Mouse (Mus musculus) layer of hippocampus, adult 2 months (tissue): ENCODE results near the gene Ly6g6e. TPM values are rescaled to one million over a fixed set of nuclear protein-coding genes. Genes with fewer than 3 reads are reported as not detected.

Experiments used
- DNase-seq, 2 experiments: peaks; one replicate each; pipeline ENCODE4 v3.0.0; 2022; ENCODE audit warnings: low spot score in 2 of 2
- H3K27ac ChIP-seq: fragments of 200-600 bp; 2 replicates; pipeline ENCODE4 v1.8.1; 2022
- H3K4me3 ChIP-seq: fragments of 200-600 bp; 2 replicates; pipeline ENCODE4 v1.8.1; 2022; ENCODE audit warnings: mild to moderate bottlenecking
- CTCF ChIP-seq: fragments of 200-600 bp; conservative IDR thresholded peaks from 2 replicates; pipeline ENCODE4 v1.8.1; 2022; ENCODE audit warnings: antibody characterized with exemption, mild to moderate bottlenecking, moderate library complexity
- total RNA-seq, 2 experiments: library from RNA; stranded (reverse); gene quantifications; 2 replicates each; pipeline ENCODE4 v1.2.3; 2021

Gene Ly6g6e
- total RNA-seq, 2 experiments from 2014 or later, result 2.5 to 3.5 TPM

- TF ChIP-seq CTCF, result no peak
- no peak for DNase-seq
- Histone ChIP-seq H3K27ac (peak overlapping the region; percentile 92), H3K4me3 (peak overlapping the region; percentile 74)
Observed at GRCm38 (mm10) chr17:35125578-35125977, 48.9 kb downstream of the Ly6g6e start.

- TF ChIP-seq CTCF, result no peak
- peak; percentile 69 to 74 for DNase-seq
- H3K27ac ChIP-seq, result peak within 1 kb of the TSS; percentile 92
- peak within 1 kb of the TSS; percentile 74 for H3K4me3 ChIP-seq
Observed at GRCm38 (mm10) chr17:35126206-35126611, 49.5 kb downstream of the Ly6g6e start, which contains the start of gene D17H6S53E. TSS of gene D17H6S53E (plus strand) at chr17:35126373.

- Histone ChIP-seq H3K27ac (peak overlapping the region; percentile 92; the same call in 1 of the 2 replicates), H3K4me3 (peak overlapping the region; percentile 74)
- no peak for DNase-seq
- TF ChIP-seq CTCF, result no peak
Observed at GRCm38 (mm10) chr17:35127017-35127416, 50.3 kb downstream of the Ly6g6e start.

Other genes starting within 250 kb of the Ly6g6e start
- 10 to 100 TPM; 55.5 to 61.3 TPM for gene Stk19, start 240.0 kb upstream of the Ly6g6e start, total RNA-seq
- 10 to 100 TPM; 39.7 to 42.3 TPM for gene Dxo, start 239.9 kb upstream of the Ly6g6e start, total RNA-seq
- 10 to 100 TPM; 75.1 to 78.3 TPM for gene Skiv2l, start 226.7 kb upstream of the Ly6g6e start, total RNA-seq
- 10 to 100 TPM; 34.9 to 38.1 TPM for gene Nelfe, start 226.5 kb upstream of the Ly6g6e start, total RNA-seq
- not detected for gene Cfb, start 214.4 kb upstream of the Ly6g6e start, total RNA-seq
- 1 to 10 TPM; 7.5 to 9.0 TPM for gene Zbtb12, start 197.4 kb upstream of the Ly6g6e start, total RNA-seq
- not detected for gene Gm20547, start 194.9 kb upstream of the Ly6g6e start, total RNA-seq
- 1 to 10 TPM; 1.1 to 1.8 TPM for gene C2, start 178.6 kb upstream of the Ly6g6e start, total RNA-seq
- gene Ehmt2, start 178.4 kb upstream of the Ly6g6e start, total RNA-seq, result 100 to 1,000 TPM; 181 to 190 TPM
- under 1 TPM in 1 of 2 experiments, not detected in 1; 0.29 TPM for gene Slc44a4, start 162.4 kb upstream of the Ly6g6e start, total RNA-seq
- 10 to 100 TPM; 39.4 to 43.1 TPM for gene Neu1, start 145.6 kb upstream of the Ly6g6e start, total RNA-seq
- gene Hspa1b, start 117.7 kb upstream of the Ly6g6e start, total RNA-seq, result 10 to 100 TPM; 21.4 to 24.7 TPM
- not detected for gene Gm20481, start 107.0 kb upstream of the Ly6g6e start, total RNA-seq
- 10 to 100 TPM; 16.9 to 18.1 TPM for gene Hspa1a, start 104.7 kb upstream of the Ly6g6e start, total RNA-seq
- under 1 TPM; 0.44 to 0.49 TPM for gene Hspa1l, start 104.2 kb upstream of the Ly6g6e start, total RNA-seq
- 10 to 100 TPM; 15.9 to 21.8 TPM for gene Lsm2, start 95.0 kb upstream of the Ly6g6e start, total RNA-seq
- gene Vars, start 75.9 kb upstream of the Ly6g6e start, total RNA-seq, result 10 to 100 TPM; 48.2 to 55.1 TPM
- under 1 TPM; 0.20 to 0.26 TPM for gene Vwa7, start 60.3 kb upstream of the Ly6g6e start, total RNA-seq
- gene Sapcd1, start 48.9 kb upstream of the Ly6g6e start, total RNA-seq, result under 1 TPM in 1 of 2 experiments, not detected in 1; 0.67 TPM
- 1 to 10 TPM in 1 of 2 experiments, under 1 TPM in 1; 0.26 to 1.1 TPM for gene Msh5, start 30.2 kb upstream of the Ly6g6e start, total RNA-seq
- 1 to 10 TPM; 9.2 to 9.6 TPM for gene Clic1, start 26.9 kb upstream of the Ly6g6e start, total RNA-seq
- 10 to 100 TPM; 13.7 to 15.8 TPM for gene Ddah2, start 17.9 kb upstream of the Ly6g6e start, total RNA-seq
- gene Ly6g6c, start 11.5 kb upstream of the Ly6g6e start, total RNA-seq, result not detected
- not detected for gene Mpig6b, start 10.7 kb upstream of the Ly6g6e start, total RNA-seq
- gene Ly6g6d, start 1.2 kb downstream of the Ly6g6e start, total RNA-seq, result 1 to 10 TPM; 1.1 TPM
- gene Ly6g6f, start 8.7 kb downstream of the Ly6g6e start, total RNA-seq, result under 1 TPM in 1 of 2 experiments, not detected in 1; 0.52 TPM
- 100 to 1,000 TPM; 110 to 113 TPM for gene Abhd16a, start 12.4 kb downstream of the Ly6g6e start, total RNA-seq
- gene Ly6g5c, start 31.4 kb downstream of the Ly6g6e start, total RNA-seq, result not detected
- gene Ly6g5b, start 38.5 kb downstream of the Ly6g6e start, total RNA-seq, result under 1 TPM in 1 of 2 experiments, not detected in 1; 0.54 TPM
- 10 to 100 TPM; 15.0 to 15.9 TPM for gene Gpank1, start 44.6 kb downstream of the Ly6g6e start, total RNA-seq
- 100 to 1,000 TPM; 170 to 178 TPM for gene Csnk2b, start 45.2 kb downstream of the Ly6g6e start, total RNA-seq
- gene D17H6S53E, start 49.5 kb downstream of the Ly6g6e start, total RNA-seq, result 10 to 100 TPM; 25.2 to 29.3 TPM
- under 1 TPM; 0.37 to 0.49 TPM for gene Apom, start 55.1 kb downstream of the Ly6g6e start, total RNA-seq
- gene Bag6, start 58.3 kb downstream of the Ly6g6e start, total RNA-seq, result 100 to 1,000 TPM; 320 to 334 TPM
- 100 to 1,000 TPM; 339 to 370 TPM for gene Prrc2a, start 88.0 kb downstream of the Ly6g6e start, total RNA-seq
- gene Aif1, start 99.2 kb downstream of the Ly6g6e start, total RNA-seq, result 10 to 100 TPM; 11.1 to 11.8 TPM
- 1 to 10 TPM; 6.2 to 8.6 TPM for gene Lst1, start 111.5 kb downstream of the Ly6g6e start, total RNA-seq
- under 1 TPM; 0.76 to 0.77 TPM for gene Ltb, start 117.5 kb downstream of the Ly6g6e start, total RNA-seq
- gene Tnf, start 125.1 kb downstream of the Ly6g6e start, total RNA-seq, result not detected
- gene Lta, start 128.4 kb downstream of the Ly6g6e start, total RNA-seq, result under 1 TPM; 0.54 to 0.59 TPM
- not detected for gene Gm16181, start 143.9 kb downstream of the Ly6g6e start, total RNA-seq
- 100 to 1,000 TPM; 615 to 646 TPM for gene Atp6v1g2, start 156.8 kb downstream of the Ly6g6e start, total RNA-seq
- gene Nfkbil1, start 158.9 kb downstream of the Ly6g6e start, total RNA-seq, result 10 to 100 TPM; 13.3 to 15.1 TPM
- gene Ddx39b, start 164.8 kb downstream of the Ly6g6e start, total RNA-seq, result 100 to 1,000 TPM; 230 to 239 TPM
- 10 to 100 TPM; 15.7 to 21.2 TPM for gene H2-D1, start 185.8 kb downstream of the Ly6g6e start, total RNA-seq
- gene H2-Q1, start 243.5 kb downstream of the Ly6g6e start, total RNA-seq, result under 1 TPM; 0.13 to 0.47 TPM